Mouse (Mus musculus) Patski (cell line): ENCODE measurements around the gene Dnajc7. TPM values are rescaled to one million over a fixed set of nuclear protein-coding genes. Genes with fewer than 3 reads are reported as not detected.

Source experiments
- ATAC-seq: fragments of 100-300 bp; one replicate; pipeline ENCODE4 v1.8.0; 2021
- CTCF ChIA-PET: fragments of 350-600 bp; sonication (Branson Sonifier 250); formaldehyde crosslinking; loops from one replicate; lab custom pipeline; 2022; ENCODE audit warnings: inconsistent platforms; lab: Charles Lee
- POLR2A ChIA-PET: fragments of 350-600 bp; sonication (Branson Sonifier 250); formaldehyde crosslinking; loops from one replicate; lab custom pipeline; 2022; ENCODE audit warnings: antibody characterized with exemption, inconsistent platforms; lab: Charles Lee
- DNase-seq: peaks from one replicate; pipeline ENCODE4 v3.0.0-alpha.2; 2011; ENCODE audit warnings: low read depth, low spot score
- H3K27me3 ChIP-seq: fragments of 371-371 bp; one replicate; pipeline ENCODE4 v1.5.1; 2021
- CTCF ChIP-seq: fragments of 100-300 bp; IDR thresholded peaks from one replicate; pipeline ENCODE4 v1.5.1; 2021
- in situ Hi-C: fragments of 300-500 bp; cut with MboI; formaldehyde crosslinking; loops from 3 replicates; pipeline ENCODE4 v1.11.1; 2018; ENCODE audit warnings: low pct_unique_long_range_greater_than_20kb, mixed read lengths
- polyA plus RNA-seq: library from polyadenylated mRNA; unstranded; gene quantifications from one replicate; pipeline ENCODE4 v1.2.3, GENCODE M21; 2021

The Dnajc7 gene
- polyA plus RNA-seq, 1 experiment from 2014 or later = 268 TPM

DNA sequence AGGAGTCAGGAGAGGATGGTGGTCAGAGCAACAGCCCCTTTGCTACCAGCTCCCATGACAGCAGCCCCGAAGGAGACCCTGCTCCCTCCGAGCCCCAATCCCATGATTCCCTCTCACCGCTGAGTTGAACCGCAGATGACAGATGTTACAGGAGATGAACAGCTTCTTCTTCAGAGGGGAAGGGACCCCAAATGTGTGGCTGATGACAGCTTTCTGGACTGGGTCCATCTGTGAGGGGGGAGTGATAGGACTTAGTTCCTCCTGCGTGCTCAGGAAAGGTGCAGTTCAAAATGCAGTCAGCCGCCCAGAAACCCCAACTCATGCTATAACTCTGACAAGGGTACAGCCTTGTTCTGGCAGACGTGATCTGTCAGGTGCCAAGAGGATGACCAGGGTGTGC lies 14.6 kb upstream of the Dnajc7 start:
- ChIA-PET CTCF (no interaction called here), POLR2A (no interaction called here)
- in situ Hi-C loops = no loop called here
- peaks cover 43% of the 10 kb centered on the region for H3K27me3 ChIP-seq
- DNase-seq (no peak), ATAC-seq (no peak)
- no peak for TF ChIP-seq CTCF

DNA sequence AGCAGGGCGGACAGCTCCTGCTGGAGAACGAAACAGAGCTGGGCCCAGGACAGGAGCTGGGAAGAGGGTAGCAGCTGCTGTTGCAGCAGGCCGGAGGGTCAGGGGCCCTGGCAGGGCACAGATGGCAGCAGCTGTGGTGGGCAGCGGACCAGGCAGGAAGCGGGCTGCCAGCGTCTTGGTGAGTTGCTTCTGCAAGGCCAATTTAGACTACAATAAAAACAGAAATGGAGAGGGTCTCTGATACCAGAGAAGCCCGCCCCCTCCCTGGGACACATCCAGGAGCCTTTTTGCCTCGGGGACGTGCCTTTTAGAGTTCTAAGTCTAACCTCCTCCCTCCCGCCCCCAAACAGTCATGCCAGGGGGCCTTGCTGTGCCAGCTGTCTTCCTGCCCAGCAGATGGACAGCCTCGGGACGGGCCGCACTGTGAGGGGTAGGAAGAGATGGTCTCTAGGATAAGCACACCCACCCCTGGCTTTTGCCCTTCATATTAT lies 8.9 kb upstream of the Dnajc7 start:
- DNase-seq (no peak), ATAC-seq (no peak)
- ChIA-PET CTCF (interaction anchor here (1.1 kb wide), 1 partner anchor 46 kb away, joined by 4 read pairs; no protein-coding TSS in a partner anchor), POLR2A (no interaction called here)
- TF ChIP-seq CTCF = no peak
- H3K27me3 ChIP-seq = peaks cover 15% of the 10 kb centered on the region
- in situ Hi-C loops = no loop called here

DNA sequence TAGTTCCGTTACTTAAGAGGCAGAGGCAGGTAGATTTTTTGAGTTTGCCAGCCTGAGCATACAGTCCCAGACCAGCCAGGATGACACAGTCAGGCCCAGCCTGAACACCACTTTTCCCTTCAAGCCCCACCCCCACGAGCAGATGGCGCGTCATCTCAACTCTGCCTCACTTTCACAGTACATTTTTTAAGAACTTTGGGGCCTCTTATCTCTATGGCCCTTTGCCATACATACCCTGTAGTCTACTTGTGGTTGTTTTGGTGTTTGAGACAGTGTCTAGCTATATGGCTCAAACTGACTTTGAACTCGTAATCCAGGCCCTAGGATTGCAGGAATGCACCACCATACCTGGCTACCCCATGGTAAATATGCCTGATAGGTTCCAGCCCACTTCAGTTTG lies 8.1 kb upstream of the Dnajc7 start:
- CTCF ChIA-PET = interaction anchor here (1.1 to 1.5 kb wide), 2 partner anchors 46 to 74 kb away, joined by 4 to 5 read pairs; no protein-coding TSS in a partner anchor
- peaks cover 7% of the 10 kb centered on the region for H3K27me3 ChIP-seq
- DNase-seq (no peak), ATAC-seq (no peak)
- POLR2A ChIA-PET = no interaction called here
- TF ChIP-seq CTCF = no peak
- in situ Hi-C loops = no loop called here

DNA sequence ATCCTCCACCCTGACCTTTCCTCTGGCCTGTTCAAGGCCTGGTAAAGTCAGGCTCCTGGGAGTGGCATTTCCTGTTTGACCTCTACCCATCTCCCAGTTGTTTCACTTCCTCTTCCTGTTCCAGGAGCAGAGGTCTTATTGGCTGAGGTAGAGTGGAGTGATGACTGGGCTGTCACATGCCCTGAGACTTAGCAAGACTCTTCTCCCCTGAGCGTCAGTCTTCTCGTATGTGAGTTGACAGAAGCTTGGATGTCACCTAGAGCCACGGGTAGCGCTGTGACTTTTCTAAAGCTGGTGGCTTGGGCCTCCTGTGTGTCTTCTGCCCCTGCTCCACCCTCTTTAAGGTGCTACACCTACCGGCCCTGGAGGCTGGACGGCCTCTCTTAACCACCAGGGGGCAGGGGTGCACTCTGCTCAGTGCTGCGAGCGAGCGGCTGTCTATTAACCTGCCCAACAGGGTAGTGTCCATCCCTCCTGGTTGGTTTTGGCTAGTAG lies 6.8 kb upstream of the Dnajc7 start:
- in situ Hi-C loops = no loop called here
- no peak for DNase-seq
- POLR2A ChIA-PET = interaction anchor here (0.6 kb wide), 1 partner anchor 272 kb away, joined by 4 read pairs; no protein-coding TSS in a partner anchor
- peaks cover 4% of the 10 kb centered on the region for H3K27me3 ChIP-seq
- no peak for ATAC-seq
- TF ChIP-seq CTCF = peak; percentile 81
- CTCF ChIA-PET = interaction anchor here (0.7 to 1.9 kb wide), 8 partner anchors 15 to 173 kb away, joined by 3 to 5 read pairs (median 3); partner anchors contain the start of gene Dhx58

DNA sequence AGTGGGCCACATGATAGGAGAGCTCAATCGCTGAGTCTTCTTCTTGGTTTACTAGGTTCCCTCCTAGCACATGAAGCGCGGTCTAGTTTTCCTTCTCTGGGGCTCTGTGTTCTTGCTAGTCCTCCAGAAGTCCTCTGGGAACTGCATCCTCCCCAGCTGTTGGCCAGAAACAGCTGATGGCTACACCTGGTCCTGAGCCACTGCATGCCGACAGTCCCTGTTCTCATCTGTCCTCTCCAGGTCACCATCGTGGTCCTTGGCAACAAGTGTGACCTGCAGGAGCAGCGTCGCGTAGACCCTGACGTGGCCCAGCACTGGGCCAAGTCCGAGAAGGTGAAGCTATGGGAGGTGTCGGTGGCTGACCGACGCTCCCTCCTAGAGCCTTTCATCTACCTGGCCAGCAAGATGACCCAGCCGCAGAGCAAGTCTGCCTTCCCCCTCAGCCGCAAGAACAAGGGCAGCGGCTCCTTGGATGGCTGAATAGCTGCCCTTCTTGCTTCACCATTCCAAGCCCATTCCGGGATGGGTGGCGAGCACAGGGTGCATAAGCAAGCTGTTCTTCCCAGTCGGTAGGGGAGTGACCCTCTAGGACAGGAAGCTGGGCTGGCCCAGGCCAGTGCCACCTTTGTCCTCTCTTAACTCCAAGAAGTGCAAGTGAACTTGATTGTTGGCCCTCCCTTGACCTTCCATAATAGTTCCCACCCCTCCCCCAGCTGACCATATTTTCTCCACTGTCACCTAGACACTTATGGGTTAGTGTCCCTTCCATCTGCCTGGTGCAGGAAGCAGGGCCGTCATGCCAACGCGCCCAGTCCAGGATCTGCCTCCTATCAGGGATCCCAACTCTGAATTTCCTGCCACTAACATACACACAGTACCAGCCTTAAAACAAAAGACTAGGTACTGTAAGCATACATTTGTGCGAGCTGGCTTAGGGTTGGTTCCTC lies 6.1 kb upstream of the Dnajc7 start:
- ATAC-seq = no peak
- TF ChIP-seq CTCF = no peak
- DNase-seq = no peak
- H3K27me3 ChIP-seq = peaks cover under 1% of the 10 kb centered on the region
- ChIA-PET CTCF (interaction anchor here (0.7 to 1.9 kb wide), 7 partner anchors 16 to 172 kb away, joined by 3 to 5 read pairs (median 3); partner anchors contain the start of gene Dhx58), POLR2A (interaction anchor here (0.6 kb wide), 1 partner anchor 271 kb away, joined by 4 read pairs; no protein-coding TSS in a partner anchor)
- in situ Hi-C loops = no loop called here

DNA sequence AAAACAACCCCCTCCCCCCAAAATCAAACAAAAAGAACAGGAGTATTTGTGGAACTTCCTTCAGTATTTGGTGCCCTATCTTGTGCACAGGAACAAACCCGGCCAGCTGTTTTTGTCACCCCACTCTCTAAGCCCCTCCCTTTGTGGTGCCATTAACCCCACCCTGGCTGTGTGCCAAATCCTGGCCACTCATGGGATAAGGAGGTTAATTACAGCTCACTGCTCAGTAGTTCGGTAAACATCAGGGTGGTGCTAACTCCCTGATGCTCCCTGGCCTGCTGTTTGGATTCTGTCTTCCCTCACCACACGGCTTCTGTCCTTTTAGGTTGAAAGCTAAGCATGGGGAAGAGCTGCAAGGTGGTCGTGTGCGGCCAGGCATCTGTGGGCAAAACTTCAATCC lies 3.9 kb upstream of the Dnajc7 start:
- in situ Hi-C loops = loop anchor here (5.0 kb wide), 1 partner anchor 73 kb away; no protein-coding TSS in a partner anchor
- ChIA-PET CTCF (interaction anchor here (0.8 kb wide), 1 partner anchor 9 kb away, joined by 3 read pairs; no protein-coding TSS in a partner anchor), POLR2A (interaction anchor here (1.5 kb wide), 1 partner anchor 19 kb away, joined by 4 read pairs; no protein-coding TSS in a partner anchor)
- TF ChIP-seq CTCF = no peak
- ATAC-seq = no peak
- no peaks in the 10 kb centered on the region for H3K27me3 ChIP-seq
- DNase-seq = no peak

DNA sequence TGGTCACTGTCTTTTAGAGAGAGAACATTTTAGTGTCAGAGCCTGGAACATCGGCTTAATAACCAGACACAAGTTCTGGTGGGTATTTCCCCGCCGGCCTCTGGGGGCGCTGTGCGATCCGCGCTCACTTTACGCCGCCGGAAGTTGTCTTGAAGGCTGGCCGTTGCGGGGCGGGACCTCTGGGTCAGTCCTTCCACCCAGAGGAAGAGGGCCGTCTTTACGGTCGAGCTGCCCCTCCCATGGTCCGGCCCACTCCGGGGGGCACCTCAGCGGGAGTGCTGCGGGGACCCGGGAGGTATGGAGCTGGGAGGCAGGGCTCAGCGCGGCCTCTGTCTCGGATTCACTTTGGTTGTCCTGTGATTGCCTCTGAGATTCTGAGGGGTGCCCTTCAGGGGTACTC lies 2.7 kb upstream of the Dnajc7 start:
- POLR2A ChIA-PET = interaction anchor here (1.5 kb wide), 1 partner anchor 20 kb away, joined by 4 read pairs; no protein-coding TSS in a partner anchor
- DNase-seq = peak; percentile 65

DNA sequence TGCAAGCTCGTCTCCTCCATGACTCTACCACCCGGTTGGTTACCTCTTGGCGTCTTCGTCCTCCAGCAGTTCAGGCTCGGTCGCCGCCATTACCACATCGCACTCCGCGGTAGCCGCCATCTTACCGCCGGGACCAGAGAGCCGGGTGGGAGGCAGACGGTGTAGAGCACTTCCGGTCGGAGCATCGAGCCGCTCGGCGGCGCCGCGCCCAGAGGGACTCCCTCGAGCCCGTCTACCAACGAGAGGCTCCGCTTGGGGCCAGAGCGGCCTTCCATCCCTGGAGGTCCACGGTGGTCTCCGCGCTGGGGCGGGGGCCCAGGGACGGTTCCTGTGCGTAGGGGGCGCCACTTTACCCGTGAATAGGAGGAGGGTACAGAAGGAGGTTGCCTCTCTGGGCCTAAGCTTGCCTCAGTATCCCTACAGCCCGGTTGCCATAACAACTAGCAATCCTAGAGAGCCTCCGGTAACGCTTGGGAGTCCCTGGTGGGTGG lies 438 bp downstream of the Dnajc7 start:
- in situ Hi-C loops = no loop called here
- DNase-seq (peak; percentile 68), ATAC-seq (peak; percentile 68)
- POLR2A ChIA-PET = interaction anchor here (0.7 to 1.7 kb wide), 4 partner anchors 13 to 43 kb away, joined by 3 to 7 read pairs (median 4); no protein-coding TSS in a partner anchor
- H3K27me3 ChIP-seq = no peaks in the 10 kb centered on the region
- TF ChIP-seq CTCF = peak; percentile 89
- CTCF ChIA-PET = interaction anchor here (1.0 kb wide), 1 partner anchor 82 kb away, joined by 3 read pairs; no protein-coding TSS in a partner anchor

More for the DNA sequence above, 2.7 kb upstream of the Dnajc7 start:
- peak; percentile 30 for ATAC-seq
- H3K27me3 ChIP-seq = no peaks in the 10 kb centered on the region
- TF ChIP-seq CTCF = peak; percentile 99
- in situ Hi-C loops = loop anchor here (5.0 kb wide), 1 partner anchor 75 kb away; no protein-coding TSS in a partner anchor
- CTCF ChIA-PET = interaction anchor here (0.7 to 1.1 kb wide), 3 partner anchors 12 to 81 kb away, joined by 3 to 4 read pairs (median 3); partner anchors contain the start of gene Dhx58

DNA sequence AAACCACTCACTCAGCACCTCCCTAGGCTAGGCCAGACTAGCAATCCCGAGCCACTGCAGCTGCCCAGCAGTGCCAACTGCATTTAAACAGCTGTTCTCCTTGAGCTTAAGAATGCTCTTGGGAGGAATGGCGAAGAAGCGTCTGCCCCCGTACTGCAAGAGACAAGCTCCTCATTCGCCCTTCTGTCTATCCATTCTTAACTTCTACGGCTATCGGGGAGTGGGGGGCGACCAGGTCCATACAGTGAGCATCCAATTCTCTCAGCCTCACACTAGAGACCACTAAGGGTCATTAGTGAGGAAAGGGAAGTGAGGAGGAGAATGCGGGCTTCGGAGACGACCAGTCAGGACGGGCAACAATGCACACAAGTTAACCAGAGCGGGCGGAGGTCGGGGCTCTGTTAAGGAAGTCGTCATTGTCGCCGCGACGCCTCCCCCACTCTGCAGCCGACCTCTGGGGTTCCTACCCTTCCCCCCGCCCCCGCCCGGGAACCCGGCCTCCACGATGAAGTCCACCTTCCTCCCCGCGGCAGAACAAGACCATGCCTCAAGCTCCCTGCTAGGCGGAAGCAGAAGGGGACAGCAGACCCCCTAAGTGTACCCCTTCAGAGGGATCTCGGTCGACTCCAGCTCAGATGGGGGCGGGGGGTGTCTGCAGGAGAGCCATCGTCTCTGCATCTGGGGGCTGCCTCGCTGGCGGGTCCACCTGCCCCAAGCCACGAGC lies 1.0 kb downstream of the Dnajc7 start, which contains the start of gene Nkiras2:
Gene Nkiras2 (plus strand): TSS at position 484 of the 724 bp plus-strand sequence.
- ChIA-PET POLR2A (interaction anchor here (0.7 to 1.7 kb wide), 5 partner anchors 9 to 42 kb away, joined by 3 to 7 read pairs (median 3); no protein-coding TSS in a partner anchor), CTCF (interaction anchor here (1.9 kb wide), 1 partner anchor 10 kb away, joined by 5 read pairs; no protein-coding TSS in a partner anchor)
- ATAC-seq (peak; percentile 23), DNase-seq (no peak)
- H3K27me3 ChIP-seq = no peaks in the 10 kb centered on the region
- in situ Hi-C loops = no loop called here
- no peak for TF ChIP-seq CTCF
